Mouse (Mus musculus) cerebellum, postnatal 10 days (tissue): ENCODE results near the gene Klhl26.

Experiments used
- DNase-seq, 2 experiments: peaks; one replicate each; pipeline ENCODE4 v3.0.0; 2021; ENCODE audit warnings: mixed read lengths in 2 of 2

The Klhl26 gene

GRCm38 (mm10) chr8:70443326-70443725 is 33.4 kb downstream of the Klhl26 start:
- DNase-seq, result no peak

GRCm38 (mm10) chr8:70441565-70441964 is 35.2 kb downstream of the Klhl26 start:
- DNase-seq, result no peak

GRCm38 (mm10) chr8:70440246-70440645 is 36.5 kb downstream of the Klhl26 start:
- no peak for DNase-seq

DNA sequence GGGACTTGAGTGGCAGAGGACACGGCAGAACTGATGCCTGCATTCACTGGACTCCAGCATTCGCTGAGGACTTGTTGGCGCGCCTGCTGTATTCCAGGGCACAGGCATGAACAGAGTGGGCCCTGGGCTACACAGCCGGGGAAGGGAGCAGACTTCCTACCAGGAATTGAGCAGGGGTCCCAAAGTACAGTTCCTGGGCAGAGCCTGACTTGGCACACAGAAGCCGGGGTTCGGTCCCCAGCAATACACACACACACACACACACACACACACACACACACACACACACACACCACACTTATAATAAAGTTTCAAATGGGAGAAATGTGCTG is 37.0 kb downstream of the Klhl26 start:
- DNase-seq, result no peak

GRCm38 (mm10) chr8:70439055-70439847 is 37.5 kb downstream of the Klhl26 start, which contains the start of gene Crtc1:
Gene Crtc1, minus strand, starts transcription at chr8:70439579.
- DNase-seq, result peak; percentile 99

- no peak for DNase-seq
Observed at GRCm38 (mm10) chr8:70438423-70438822, 38.3 kb downstream of the Klhl26 start.

DNA sequence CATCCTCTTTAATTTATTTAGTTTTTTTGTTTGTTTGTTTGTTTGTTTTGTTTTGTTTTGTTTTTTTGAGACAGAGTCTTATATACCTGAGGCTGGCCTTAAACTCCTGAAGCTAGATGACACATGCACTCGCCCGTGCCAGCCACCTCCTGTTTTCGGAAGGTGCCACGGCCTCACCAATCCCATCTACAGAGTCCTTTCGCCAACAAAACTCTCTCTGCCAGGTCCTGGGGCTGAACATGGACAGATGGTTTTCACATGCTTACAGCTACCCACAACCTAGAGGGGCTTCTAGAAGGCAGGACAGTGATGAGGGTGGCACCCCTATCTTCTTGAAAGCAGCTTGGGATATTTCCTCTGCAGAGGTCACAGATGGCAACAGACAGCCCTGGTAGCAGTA is 41.6 kb downstream of the Klhl26 start:
- peak; percentile 66 to 75 for DNase-seq

GRCm38 (mm10) chr8:70432991-70433536 is 43.7 kb downstream of the Klhl26 start:
- no peak for DNase-seq

- no peak for DNase-seq
Observed at GRCm38 (mm10) chr8:70431213-70431612, 45.6 kb downstream of the Klhl26 start.

GRCm38 (mm10) chr8:70426300-70426907 is 50.4 kb downstream of the Klhl26 start:
- no peak for DNase-seq

- DNase-seq, result no peak
Observed at GRCm38 (mm10) chr8:70422722-70423121, 54.0 kb downstream of the Klhl26 start.

DNA sequence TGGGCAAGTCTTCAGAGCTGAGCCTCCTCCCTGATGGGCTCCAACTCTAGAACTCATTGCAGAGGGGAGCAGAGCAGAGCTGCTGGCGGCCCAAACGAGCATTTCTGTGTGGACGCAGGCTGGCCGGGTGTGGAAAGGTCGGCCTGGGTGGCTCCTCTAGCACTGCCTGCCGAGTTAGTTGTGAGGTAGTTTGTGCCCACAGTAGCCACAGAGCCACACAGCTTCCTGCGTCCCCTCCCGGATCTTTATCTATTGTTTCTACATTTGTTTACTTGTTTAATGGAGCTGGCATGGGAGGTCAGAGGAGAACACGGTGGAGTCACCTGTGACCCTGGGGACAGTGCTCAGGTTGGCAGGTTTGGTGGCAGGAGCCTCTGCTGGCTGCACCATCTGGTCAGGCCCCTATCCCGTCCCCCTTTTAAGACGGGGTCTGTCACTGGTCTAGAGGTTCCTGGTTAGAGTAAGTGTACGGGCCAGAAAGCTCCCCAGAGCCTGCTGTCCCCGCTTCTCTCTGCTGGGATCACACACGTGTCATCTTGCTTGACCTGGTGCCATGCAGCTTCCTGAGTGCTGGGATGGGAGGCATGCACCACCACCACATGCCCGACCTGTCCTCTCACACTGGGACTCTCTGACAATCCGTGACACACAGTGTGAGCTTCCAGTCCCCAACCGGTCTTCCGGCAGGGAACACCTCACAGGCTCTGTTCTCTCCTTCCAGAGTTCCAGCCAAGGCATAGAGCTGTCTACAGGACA is 55.2 kb downstream of the Klhl26 start:
- no peak for DNase-seq

DNA sequence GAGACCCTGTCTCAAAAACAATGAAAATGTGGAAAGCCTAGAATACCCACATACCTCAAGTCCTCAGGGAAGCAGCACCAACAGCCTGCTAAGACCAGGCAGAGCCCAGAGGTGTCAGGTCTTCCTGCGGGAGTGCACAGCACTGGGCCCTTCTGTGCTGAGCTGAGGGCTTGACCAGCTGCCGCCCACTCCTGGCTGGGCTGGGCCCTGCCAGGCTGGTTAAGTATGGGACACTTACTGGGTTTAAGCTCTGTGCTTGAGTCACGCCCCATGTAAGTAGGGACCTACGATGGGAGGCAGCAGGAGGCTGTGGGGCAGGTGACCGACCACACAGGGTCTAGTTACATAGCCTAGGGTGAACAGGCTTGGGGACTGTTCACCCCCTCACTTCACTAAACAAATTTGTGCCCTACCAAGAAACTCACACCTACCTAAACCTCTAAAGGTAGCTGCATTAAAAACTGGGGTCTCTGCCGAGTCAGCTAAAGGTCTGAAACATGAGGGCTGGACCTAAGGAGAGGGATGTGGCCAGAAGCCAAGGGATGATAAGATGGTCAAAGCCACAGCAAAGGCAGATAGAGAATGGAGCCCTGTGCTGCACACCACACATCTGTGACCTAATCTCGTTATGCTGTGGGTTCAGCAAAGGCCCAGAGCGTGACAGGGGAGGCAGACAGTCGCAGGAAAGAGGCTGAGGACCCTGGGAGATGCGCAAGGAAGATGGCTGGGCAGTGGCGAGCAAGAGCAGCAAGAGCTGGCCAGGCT is 56.7 kb downstream of the Klhl26 start:
- DNase-seq, result no peak

DNA sequence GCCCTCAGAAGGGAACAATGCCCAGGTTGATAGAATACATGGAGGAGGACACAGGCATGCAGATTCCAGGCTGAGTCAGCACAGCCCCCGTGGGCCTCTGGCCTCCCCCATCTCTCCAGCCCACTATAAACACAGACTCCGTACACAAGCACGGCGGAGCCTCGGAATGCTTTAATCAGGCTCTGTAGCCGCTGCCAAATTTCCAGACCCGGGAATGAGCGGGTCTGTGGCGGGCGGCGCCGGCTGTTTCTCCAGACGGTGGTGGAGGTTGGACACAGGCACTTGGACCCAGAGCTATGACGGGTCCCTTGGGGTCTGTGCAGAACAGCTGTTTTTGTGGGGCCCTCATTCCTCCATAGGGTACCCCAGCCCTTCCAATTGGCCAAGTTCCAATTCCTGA is 57.8 kb downstream of the Klhl26 start:
- peak; percentile 79 to 81 for DNase-seq

- DNase-seq, result peak; percentile 53 to 57
Observed at GRCm38 (mm10) chr8:70417914-70418313, 58.9 kb downstream of the Klhl26 start.

GRCm38 (mm10) chr8:70416941-70417340 is 59.8 kb downstream of the Klhl26 start:
- DNase-seq, result peak in 1 of 2 experiments; percentile 45

DNA sequence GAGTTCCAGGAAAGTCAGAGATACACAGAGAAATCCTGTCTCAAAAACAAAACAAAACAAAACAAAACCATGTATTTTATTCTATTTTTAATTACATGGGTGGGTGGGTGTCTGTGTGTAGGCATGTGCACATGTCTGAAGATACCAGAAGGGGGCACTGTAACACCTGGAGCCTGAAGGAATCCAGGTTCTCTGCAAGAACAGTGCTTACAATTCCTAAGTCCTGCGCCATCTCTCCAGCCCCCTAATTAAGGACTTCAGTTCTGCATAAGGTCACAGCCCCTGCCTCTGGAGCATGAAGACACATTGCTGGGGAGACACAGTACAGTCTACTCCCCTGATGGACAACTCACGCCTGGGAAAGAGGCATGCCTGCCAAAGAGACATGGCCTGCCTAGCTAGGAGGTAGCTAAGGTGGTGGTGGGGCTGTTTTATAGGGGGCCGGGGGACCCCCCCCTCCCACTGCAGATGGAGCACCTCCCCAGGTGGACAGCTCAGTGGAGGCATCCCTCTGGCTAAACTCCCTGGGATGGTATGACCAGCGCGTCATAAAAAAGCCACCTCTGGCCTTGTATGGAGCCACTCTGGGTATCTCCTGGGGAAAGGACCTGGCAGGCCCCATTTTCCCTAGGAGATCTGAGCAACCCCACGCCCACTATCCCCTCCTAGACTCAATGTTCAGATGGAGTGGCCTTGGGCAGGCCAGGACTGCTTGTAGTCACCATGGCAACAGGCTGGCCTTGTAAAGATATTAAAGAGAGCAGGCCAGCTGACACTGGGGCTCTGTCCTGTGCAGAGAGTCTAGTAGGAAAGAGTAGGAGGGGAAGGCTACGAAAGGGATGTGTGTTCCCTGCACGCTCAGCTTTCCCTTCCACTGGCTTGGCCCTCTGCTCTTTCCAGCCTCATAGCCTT is 61.0 kb downstream of the Klhl26 start:
- DNase-seq, result peak; percentile 62 to 81

DNA sequence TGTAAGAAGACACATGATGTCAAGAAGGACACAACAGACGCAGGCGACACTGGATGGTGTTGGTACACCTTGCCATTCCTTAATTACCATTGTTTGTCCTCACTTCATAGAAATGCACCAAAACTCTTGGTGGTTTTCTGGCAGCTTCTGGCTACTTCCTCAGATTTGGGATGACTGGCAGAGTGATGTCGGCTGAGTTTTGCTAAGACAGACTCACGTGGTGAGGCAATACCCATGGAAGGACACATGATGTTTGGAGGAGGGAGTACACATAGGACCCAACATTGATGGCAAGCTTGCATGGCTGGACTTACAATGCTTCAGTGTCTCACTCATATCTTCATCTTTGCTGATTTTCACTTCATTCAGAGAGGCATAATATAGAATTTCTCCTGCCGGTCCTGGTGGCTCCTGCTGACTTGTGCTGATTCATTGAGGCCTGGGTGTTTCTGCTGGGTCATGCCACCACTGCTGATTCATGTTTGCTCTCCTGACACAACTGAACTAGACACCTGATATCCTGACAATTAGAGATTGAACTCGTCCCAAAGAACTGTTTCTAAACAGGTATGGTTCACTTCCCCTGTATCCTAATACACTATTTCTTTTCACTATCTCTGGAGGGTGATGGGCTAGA is 62.3 kb downstream of the Klhl26 start:
- DNase-seq, result no peak

- DNase-seq, result peak in 1 of 2 experiments; percentile 54
Observed at GRCm38 (mm10) chr8:70410281-70410680, 66.5 kb downstream of the Klhl26 start.

DNA sequence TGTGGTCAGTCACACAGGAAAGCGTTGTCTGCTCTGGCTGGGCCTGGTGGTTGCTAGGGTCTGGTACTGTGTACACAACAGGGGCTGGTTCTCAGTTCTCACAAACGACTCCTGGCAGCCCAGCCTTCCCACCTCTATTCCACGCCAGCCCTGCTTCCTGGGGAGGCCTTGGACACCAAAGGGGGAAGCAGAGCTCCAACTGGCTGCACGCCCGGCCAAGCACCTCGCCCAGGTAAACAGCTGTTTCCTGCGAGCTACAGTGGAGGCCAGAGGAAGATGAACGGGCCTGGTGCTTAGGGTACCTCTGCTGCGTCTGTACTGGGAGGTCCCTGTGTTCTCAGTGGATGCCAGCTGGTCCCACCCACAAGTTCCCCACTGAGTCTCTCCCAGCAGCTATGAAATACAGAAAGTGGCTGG is 67.3 kb downstream of the Klhl26 start:
- peak; percentile 61 to 65 for DNase-seq

GRCm38 (mm10) chr8:70409019-70409418 is 67.7 kb downstream of the Klhl26 start:
- DNase-seq, result no peak
